Mouse (Mus musculus): Measurements from ENCODE around the gene Pard3b. TPM values are rescaled to one million over a fixed set of nuclear protein-coding genes. Genes with fewer than 3 reads are reported as not detected.

Gene Pard3b
- polyA plus RNA-seq, 1 experiment from 2014 or later, result 17.0 TPM

DNA sequence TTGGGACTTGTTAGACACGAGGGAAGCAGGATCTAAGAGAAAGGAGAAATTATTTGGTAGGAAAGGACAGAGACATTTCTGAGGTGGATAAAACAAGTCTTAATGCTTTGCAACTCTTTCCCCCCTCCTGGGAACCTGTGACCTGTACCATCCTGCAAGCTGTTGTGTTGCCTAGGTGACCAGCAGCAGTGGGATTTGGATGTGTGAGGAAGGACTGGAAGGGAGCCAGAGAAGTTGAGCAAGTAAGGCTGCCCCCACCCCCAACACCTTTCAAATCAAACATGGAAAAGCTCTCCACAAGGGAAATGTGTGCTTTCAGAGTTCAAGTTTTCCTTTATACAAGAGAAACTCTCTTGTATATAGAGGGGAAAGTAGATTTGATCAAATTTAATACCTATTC, 595.4 kb downstream of the Pard3b start:
- Histone ChIP-seq H3K36me3 (no peaks in the 10 kb centered on the region), H3K27me3 (no peaks in the 10 kb centered on the region), H3K4me3 (no peak overlapping the region), H3K4me2 (replicated peaks) (no peak overlapping the region), H3K9ac (no peak overlapping the region), H3K9me3 (no peaks in the 10 kb centered on the region), H3K27ac (no peak overlapping the region), H3K4me1 (0 out of 2 replicates have a peak, but pooled peaks cover 7% of the 10 kb centered on the region)
- ATAC-seq (ENCODE audit: low FRiP score, low read depth), result no peak
- WGBS, result 41% methylated on average over 1 of the region's 1 CpGs

DNA sequence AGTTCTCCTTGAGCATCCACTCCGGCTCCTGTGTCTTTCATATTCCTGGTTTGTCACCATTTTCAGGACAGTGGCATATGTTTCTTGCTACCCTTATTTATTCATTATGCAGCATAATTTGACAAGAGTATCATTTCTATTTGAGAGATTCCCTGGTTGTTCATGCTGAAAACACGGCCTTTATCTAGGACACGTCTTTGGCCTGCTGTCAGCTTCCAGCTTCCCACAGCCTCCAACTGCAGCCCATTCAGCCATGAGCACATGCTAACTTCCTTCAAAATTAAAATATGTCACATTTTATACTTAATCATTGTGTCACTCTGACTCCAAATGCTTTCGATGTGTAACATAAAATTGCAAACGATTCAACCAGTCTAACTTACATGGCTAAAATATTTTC, 596.5 kb downstream of the Pard3b start:
- WGBS, result 90% methylated on average over 5 of the region's 5 CpGs

DNA sequence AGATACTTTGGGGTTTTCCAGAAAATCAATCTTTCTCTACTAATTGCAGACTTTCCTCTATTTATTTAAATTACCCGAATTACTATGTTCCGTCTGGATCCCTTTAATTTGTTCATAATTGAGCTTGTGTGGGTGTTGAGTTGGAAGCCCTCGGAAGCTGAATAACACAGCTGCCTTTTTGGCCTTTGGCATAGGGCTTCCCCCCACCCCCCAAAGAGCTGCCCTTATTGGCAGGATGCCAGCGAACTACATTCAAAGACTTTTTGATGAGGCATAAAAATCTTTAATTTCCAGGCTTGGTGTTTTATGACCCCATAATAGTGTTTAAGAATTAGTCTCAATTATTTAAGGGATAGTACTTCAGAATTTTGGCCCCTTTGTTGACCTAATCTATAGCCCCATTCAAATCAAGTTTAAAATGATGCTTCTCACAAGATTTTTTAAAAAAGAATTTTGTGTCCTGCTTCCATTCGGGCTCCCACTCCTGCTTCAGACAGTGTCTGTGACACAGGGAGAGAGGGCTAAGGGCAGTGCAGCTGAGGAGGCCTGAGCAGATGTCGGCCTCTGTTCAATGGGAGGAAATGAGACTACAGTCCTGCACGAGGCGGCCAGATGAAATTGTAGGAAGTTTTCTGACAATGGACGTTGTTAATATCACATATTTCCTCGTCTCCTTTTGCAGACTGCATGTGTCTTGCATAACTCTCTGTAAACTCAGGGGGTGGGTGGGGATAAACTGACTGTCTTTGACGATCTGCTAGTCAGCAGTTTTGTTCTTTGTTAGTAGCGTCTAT, 605.8 kb downstream of the Pard3b start:
- H3K4me2 ChIP-seq (replicated peaks), result 0 out of 2 replicates have a peak overlapping the region, but pooled peaks have one; percentile 19
- no peaks in the 10 kb centered on the region for H3K36me3 ChIP-seq
- ATAC-seq (ENCODE audit: low FRiP score, low read depth), result no peak
- H3K27me3 ChIP-seq, result no peaks in the 10 kb centered on the region
- H3K9ac ChIP-seq, result no peak overlapping the region
- no peak overlapping the region for H3K27ac ChIP-seq
- H3K9me3 ChIP-seq, result no peaks in the 10 kb centered on the region
- H3K4me3 ChIP-seq, result no peak overlapping the region
- peaks cover 9% of the 10 kb centered on the region for H3K4me1 ChIP-seq
- WGBS, result 11% methylated on average over 12 of the region's 12 CpGs

More for the DNA sequence above, 596.5 kb downstream of the Pard3b start:
- no peak overlapping the region for H3K9ac ChIP-seq
- H3K27ac ChIP-seq, result no peak overlapping the region
- no peaks in the 10 kb centered on the region for H3K9me3 ChIP-seq
- H3K4me2 ChIP-seq (replicated peaks), result no peak overlapping the region
- H3K27me3 ChIP-seq, result no peaks in the 10 kb centered on the region
- ATAC-seq (ENCODE audit: low FRiP score, low read depth), result no peak
- no peak overlapping the region for H3K4me3 ChIP-seq
- H3K4me1 ChIP-seq, result 0 out of 2 replicates have a peak, but pooled peaks cover 7% of the 10 kb centered on the region
- H3K36me3 ChIP-seq, result no peaks in the 10 kb centered on the region

- Histone ChIP-seq H3K36me3 (no peaks in the 10 kb centered on the region), H3K4me2 (replicated peaks) (no peak overlapping the region)
Observed at GRCm38 (mm10) chr1:62252432-62252831, 613.8 kb downstream of the Pard3b start.

GRCm38 (mm10) chr1:62254316-62254715, 615.7 kb downstream of the Pard3b start:
- H3K9ac ChIP-seq, result no peak overlapping the region
- no peaks in the 10 kb centered on the region for H3K36me3 ChIP-seq
- H3K4me3 ChIP-seq, result no peak overlapping the region
- no peak overlapping the region for H3K4me2 ChIP-seq (replicated peaks)
- WGBS, result 83% methylated on average over 4 of the region's 4 CpGs
- H3K4me1 ChIP-seq, result no peaks in the 10 kb centered on the region
- ATAC-seq (ENCODE audit: low FRiP score, low read depth), result no peak
- no peaks in the 10 kb centered on the region for H3K9me3 ChIP-seq
- H3K27me3 ChIP-seq, result no peaks in the 10 kb centered on the region
- no peak overlapping the region for H3K27ac ChIP-seq

More at GRCm38 (mm10) chr1:62252432-62252831, 613.8 kb downstream of the Pard3b start:
- Histone ChIP-seq H3K4me1 (no peaks in the 10 kb centered on the region), H3K27ac (no peak overlapping the region), H3K4me3 (no peak overlapping the region), H3K9me3 (no peaks in the 10 kb centered on the region), H3K9ac (no peak overlapping the region), H3K27me3 (no peaks in the 10 kb centered on the region)
- ATAC-seq (ENCODE audit: low FRiP score, low read depth), result no peak
- WGBS, result 86% methylated on average over 1 of the region's 1 CpGs

- Histone ChIP-seq H3K36me3 (no peaks in the 10 kb centered on the region), H3K27ac (no peak overlapping the region), H3K9me3 (no peaks in the 10 kb centered on the region), H3K4me3 (no peak overlapping the region), H3K4me1 (no peaks in the 10 kb centered on the region), H3K9ac (no peak overlapping the region), H3K4me2 (replicated peaks) (no peak overlapping the region), H3K27me3 (no peaks in the 10 kb centered on the region)
- WGBS, result 87% methylated on average over 1 of the region's 1 CpGs
- no peak for ATAC-seq (ENCODE audit: low FRiP score, low read depth)
Observed at GRCm38 (mm10) chr1:62254888-62255287, 616.3 kb downstream of the Pard3b start.

- no peak overlapping the region for H3K4me2 ChIP-seq (replicated peaks)
- no peak overlapping the region for H3K9ac ChIP-seq
- H3K36me3 ChIP-seq, result no peaks in the 10 kb centered on the region
- H3K27me3 ChIP-seq, result no peaks in the 10 kb centered on the region
- H3K4me1 ChIP-seq, result no peaks in the 10 kb centered on the region
- WGBS, result 59% methylated on average over 3 of the region's 3 CpGs
- H3K4me3 ChIP-seq, result no peak overlapping the region
- H3K27ac ChIP-seq, result no peak overlapping the region
- no peak for ATAC-seq (ENCODE audit: low FRiP score, low read depth)
- H3K9me3 ChIP-seq, result no peaks in the 10 kb centered on the region
Observed at GRCm38 (mm10) chr1:62276466-62276865, 637.8 kb downstream of the Pard3b start.

GRCm38 (mm10) chr1:62278586-62278985, 640.0 kb downstream of the Pard3b start:
- Histone ChIP-seq H3K4me1 (no peaks in the 10 kb centered on the region), H3K27ac (no peak overlapping the region), H3K36me3 (no peaks in the 10 kb centered on the region), H3K4me2 (replicated peaks) (no peak overlapping the region), H3K4me3 (no peak overlapping the region), H3K27me3 (no peaks in the 10 kb centered on the region), H3K9ac (no peak overlapping the region), H3K9me3 (no peaks in the 10 kb centered on the region)
- 88% methylated on average over 1 of the region's 1 CpGs for WGBS
- ATAC-seq (ENCODE audit: low FRiP score, low read depth), result no peak

DNA sequence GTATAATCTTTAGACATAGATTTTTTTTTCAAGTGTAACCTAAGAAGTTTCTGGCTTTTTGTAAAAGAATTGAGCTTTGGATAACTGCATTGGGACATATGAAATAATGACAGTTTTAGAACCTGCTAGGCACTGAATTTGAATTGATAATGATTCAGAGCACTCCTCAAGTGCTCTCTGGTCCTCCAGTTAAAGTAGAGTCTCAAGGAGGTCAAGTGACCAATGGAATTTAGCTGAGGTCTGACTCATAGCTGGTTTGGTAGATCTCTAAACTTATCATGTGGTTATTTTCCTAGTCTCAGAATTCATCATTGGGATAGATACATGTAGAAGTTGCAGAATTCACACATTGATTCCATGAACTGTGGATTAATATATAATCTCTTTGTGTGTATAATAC, 642.0 kb downstream of the Pard3b start:
- H3K36me3 ChIP-seq, result no peaks in the 10 kb centered on the region
- no peaks in the 10 kb centered on the region for H3K27me3 ChIP-seq
- ATAC-seq (ENCODE audit: low FRiP score, low read depth), result no peak
- H3K4me3 ChIP-seq, result no peak overlapping the region
- no peak overlapping the region for H3K4me2 ChIP-seq (replicated peaks)
- no peaks in the 10 kb centered on the region for H3K4me1 ChIP-seq
- no peak overlapping the region for H3K27ac ChIP-seq
- H3K9me3 ChIP-seq, result no peaks in the 10 kb centered on the region
- H3K9ac ChIP-seq, result no peak overlapping the region

DNA sequence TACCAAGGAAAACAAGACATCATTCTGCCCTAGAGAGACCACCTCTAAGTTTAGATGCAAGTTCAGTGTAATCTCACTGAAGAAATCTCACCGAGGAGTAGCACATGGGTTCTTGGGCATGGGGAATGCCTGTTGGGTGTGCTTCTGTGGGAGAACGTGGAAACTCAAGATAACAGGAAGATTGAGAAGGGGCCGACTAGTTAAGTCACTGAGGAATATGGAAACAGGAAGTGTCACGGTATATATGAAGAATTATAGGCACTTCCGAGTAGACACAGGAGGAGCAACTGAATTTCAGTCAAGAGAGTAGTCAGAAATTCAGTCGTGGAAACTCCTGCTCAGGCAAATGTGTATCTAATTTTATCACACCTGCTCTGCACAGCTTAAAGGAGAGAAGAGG, 644.2 kb downstream of the Pard3b start:
- no peak for ATAC-seq (ENCODE audit: low FRiP score, low read depth)
- WGBS, result 79% methylated on average over 6 of the region's 6 CpGs

GRCm38 (mm10) chr1:62283624-62284023, 645.0 kb downstream of the Pard3b start:
- H3K4me1 ChIP-seq, result peaks cover 9% of the 10 kb centered on the region
- no peak for ATAC-seq (ENCODE audit: low FRiP score, low read depth)
- no peak overlapping the region for H3K9ac ChIP-seq
- WGBS, result 97% methylated on average over 2 of the region's 2 CpGs
- no peak overlapping the region for H3K4me3 ChIP-seq
- no peaks in the 10 kb centered on the region for H3K9me3 ChIP-seq
- no peak overlapping the region for H3K27ac ChIP-seq
- no peaks in the 10 kb centered on the region for H3K27me3 ChIP-seq
- H3K4me2 ChIP-seq (replicated peaks), result no peak overlapping the region
- no peaks in the 10 kb centered on the region for H3K36me3 ChIP-seq

More for the DNA sequence above, 644.2 kb downstream of the Pard3b start:
- Histone ChIP-seq H3K9me3 (no peaks in the 10 kb centered on the region), H3K4me2 (replicated peaks) (no peak overlapping the region), H3K36me3 (no peaks in the 10 kb centered on the region), H3K4me1 (peaks cover 4% of the 10 kb centered on the region), H3K27ac (no peak overlapping the region), H3K4me3 (no peak overlapping the region), H3K9ac (no peak overlapping the region), H3K27me3 (no peaks in the 10 kb centered on the region)

GRCm38 (mm10) chr1:62309376-62309775, 670.8 kb downstream of the Pard3b start:
- 87% methylated on average over 6 of the region's 6 CpGs for WGBS

DNA sequence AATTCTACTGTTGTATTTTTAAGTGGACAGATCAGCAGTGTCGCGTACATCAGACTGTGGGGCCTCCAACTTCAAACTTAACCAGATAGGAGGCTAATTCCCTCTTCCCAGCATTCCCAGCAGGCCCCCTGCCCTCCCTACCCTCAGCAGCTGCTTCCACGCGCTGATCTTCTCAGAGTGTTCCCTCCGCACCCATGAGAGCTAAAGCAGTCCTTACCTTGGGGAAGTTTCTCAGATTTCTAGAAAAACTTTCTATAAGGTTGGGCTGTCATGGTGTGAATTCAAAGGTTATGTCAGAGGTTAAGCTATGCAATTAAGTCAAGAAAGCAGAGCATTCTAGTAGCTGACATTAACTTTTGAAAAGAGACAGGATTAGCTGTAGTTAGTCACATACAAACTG, 686.6 kb downstream of the Pard3b start:
- Histone ChIP-seq H3K27ac (no peak overlapping the region), H3K4me3 (no peak overlapping the region), H3K27me3 (0 out of 2 replicates have a peak, but pooled peaks cover 2% of the 10 kb centered on the region), H3K9ac (no peak overlapping the region), H3K36me3 (no peaks in the 10 kb centered on the region), H3K4me1 (peaks cover 10% of the 10 kb centered on the region; the same call in 1 of the 2 replicates), H3K4me2 (replicated peaks) (no peak overlapping the region), H3K9me3 (no peaks in the 10 kb centered on the region)
- WGBS, result 40% methylated on average over 5 of the region's 5 CpGs
- ATAC-seq (ENCODE audit: low FRiP score, low read depth), result no peak

More at GRCm38 (mm10) chr1:62309376-62309775, 670.8 kb downstream of the Pard3b start:
- no peak overlapping the region for H3K9ac ChIP-seq
- no peaks in the 10 kb centered on the region for H3K9me3 ChIP-seq
- H3K4me3 ChIP-seq, result no peak overlapping the region
- H3K4me2 ChIP-seq (replicated peaks), result no peak overlapping the region
- no peak overlapping the region for H3K27ac ChIP-seq
- H3K4me1 ChIP-seq, result no peaks in the 10 kb centered on the region
- H3K27me3 ChIP-seq, result no peaks in the 10 kb centered on the region
- ATAC-seq (ENCODE audit: low FRiP score, low read depth), result no peak
- H3K36me3 ChIP-seq, result no peaks in the 10 kb centered on the region

Measured in limb, embryonic 13.5 days (tissue).